Mouse (Mus musculus) cerebellum, adult 2 months (tissue): ENCODE measurements at regions not wholly inside any gene's neighbourhood (a gene's known extent, or its start where the extent isn't known, plus 50 kb on each side); places are given as distances from the start of the nearest gene placed in this dataset.

ENCODE experiments used
- CTCF ChIP-seq: fragments of 200-500 bp; IDR thresholded peaks from 2 replicates; pipeline ENCODE4 v1.5.1; 2011; ENCODE audit warnings: low read depth, mild to moderate bottlenecking, control low read depth, low read length, moderate library complexity, borderline replicate concordance; ENCODE audit not compliant: insufficient read depth
- POLR2A ChIP-seq: fragments of 200-500 bp; IDR thresholded peaks from 2 replicates; pipeline ENCODE4 v1.6.1; 2011; ENCODE audit warnings: low read length, control low read depth, borderline replicate concordance; ENCODE audit not compliant: insufficient read depth

DNA sequence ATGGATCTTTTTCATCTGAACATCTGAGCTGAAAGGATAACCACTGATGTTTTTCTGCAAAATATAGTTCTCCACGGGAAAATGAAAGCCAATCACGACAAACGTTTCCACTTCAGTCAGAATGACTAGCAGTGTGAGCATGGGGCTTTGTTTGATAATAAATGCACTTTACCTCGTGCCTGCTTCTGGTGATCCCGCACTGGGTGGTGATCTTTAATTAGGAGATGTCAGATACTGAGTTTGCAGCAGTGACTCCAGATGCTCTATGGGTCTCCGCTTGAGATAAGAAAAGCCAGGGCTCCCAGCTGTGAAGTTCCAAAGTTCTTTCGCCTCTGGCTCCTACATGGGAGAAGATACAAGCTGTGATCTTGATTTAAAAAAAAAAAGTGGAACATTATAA, 589.7 kb upstream of the Tenm4 start:
- TF ChIP-seq CTCF = no peak
- TF ChIP-seq POLR2A = no peak
